Mouse (Mus musculus): ENCODE data around the gene Kansl2.
"Not testable (repeated sequence)": the region's sequence is repeated elsewhere in the genome, so short reads cannot be mapped to it uniquely, and the experiment has no call there.

Gene Kansl2

DNA sequence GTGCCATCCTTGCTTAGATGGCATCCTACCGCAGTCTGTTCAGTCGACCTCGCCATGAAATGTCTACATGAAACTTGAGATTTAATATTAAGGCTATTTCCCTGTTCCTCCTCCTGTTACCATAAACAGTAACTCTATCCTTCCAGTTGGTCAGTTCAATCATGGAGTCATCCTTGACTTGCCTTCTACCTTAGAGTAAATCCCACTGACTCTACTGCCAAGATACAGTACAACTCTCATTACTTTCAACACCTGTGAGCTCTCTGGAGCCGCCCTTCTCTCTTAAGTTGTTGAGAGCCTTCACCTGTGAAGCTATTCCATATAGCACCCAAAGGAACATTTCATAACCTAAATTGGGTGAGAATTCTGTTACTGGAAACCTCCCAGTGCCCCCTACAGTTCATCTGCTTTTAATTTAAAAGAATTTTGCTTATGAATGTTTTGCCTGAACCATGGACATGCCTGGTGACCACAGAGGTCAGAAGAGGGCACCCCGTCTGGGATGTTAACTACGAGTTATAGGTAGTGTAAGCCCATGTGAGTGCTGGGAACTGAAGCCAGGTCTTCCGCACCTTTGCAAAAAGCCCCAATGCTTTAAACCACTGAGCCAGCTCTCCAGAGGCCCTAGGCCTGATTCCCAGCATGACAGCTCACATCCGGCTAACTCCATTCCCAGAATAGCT lies 2.9 kb upstream of the Kansl2 start:
- DNase-seq (ENCODE audit: low read depth): no peak

GRCm38 (mm10) chr15:98535921-98536320 lies 1.9 kb upstream of the Kansl2 start:
- DNase-seq (ENCODE audit: low read depth): no peak

- peak; percentile 54 for DNase-seq (ENCODE audit: low read depth)
These were observed 981 bp downstream of the Kansl2 start for GRCm38 (mm10) chr15:98533035-98533531.

GRCm38 (mm10) chr15:98532281-98532680 lies 1.8 kb downstream of the Kansl2 start:
- DNase-seq (ENCODE audit: low read depth): peak; percentile 86

DNA sequence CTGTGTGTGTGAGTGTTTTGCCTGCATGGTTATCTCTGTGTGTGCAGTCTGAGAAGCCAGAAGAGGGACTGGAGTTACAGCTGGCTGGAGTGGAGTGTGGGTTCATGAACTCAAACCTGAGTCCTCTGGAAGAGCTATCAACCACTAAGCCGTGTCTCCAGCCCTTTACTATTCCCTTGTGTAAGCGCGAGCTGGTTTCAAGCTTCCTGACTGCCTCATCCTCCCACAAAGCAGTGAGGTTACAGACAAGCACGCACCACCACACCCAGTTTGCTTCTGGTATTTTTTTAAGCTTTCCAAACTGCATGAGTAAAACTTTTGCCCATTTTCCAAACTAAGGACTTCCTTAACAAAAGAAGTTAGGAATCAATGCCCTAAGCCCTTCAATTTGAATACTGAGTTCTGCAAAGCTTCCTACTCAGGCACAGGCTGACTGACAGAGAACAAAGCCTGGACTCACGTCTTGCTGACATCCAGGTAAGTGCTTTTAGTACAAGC lies 5.9 kb downstream of the Kansl2 start:
- no peak for DNase-seq (ENCODE audit: low read depth)

DNA sequence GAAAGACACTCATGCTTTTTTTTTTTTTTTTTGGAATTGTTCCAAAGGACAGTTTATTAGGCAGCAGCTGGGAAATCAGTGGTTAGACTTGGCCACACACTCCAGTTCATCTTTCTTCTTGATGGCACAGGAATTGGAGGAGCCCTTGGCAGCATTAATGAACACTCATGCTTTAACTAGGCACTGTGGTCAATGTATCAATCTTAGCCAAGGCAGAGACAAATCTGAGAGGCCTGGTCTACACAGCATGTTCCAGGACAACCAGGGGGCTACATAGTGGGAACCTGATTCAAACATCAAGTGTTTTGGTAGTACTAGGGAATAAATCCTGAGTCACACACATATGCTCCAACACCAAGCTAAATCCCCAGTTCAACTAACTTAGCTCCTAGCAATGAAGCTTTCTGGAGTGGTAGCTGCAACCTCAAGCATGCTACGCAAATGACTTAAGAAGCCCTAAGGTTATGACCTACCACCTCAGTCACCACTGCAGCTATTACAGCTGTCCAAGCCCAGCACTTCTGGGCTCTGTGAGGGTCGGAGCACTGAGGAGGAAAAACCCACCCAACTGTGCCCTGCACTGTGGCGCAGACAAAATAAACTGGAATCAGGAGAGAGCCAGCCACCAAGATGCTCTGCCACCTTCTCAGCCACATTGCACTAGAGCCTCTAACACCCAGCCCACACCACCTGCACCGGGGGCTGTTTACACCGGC lies 6.8 kb downstream of the Kansl2 start:
- DNase-seq (ENCODE audit: low read depth): no peak

DNA sequence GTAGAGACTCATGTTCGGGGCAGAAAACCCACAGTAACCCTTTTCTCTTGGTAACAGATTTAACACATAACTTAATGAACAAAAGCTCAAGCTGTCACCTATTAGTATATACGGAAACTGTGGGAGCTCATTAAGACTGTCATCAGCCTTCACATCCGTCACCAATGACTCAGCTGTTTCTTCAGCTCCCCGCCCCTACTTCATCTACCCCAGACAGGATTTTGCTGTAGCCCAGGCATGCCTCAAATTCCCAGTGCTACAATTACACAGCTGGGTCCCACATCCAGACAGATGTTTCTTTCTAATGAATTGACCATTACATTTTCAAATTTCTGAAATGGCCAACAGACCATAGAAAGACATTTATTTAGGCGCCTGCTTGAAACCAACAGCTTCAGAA lies 8.0 kb downstream of the Kansl2 start:
- DNase-seq (ENCODE audit: low read depth): peak; percentile 54

- DNase-seq (ENCODE audit: low read depth): peak; percentile 82
These were observed 12.8 kb downstream of the Kansl2 start for GRCm38 (mm10) chr15:98521245-98521644.

GRCm38 (mm10) chr15:98517380-98518355 lies 16.4 kb downstream of the Kansl2 start:
- peak; percentile 58 for DNase-seq (ENCODE audit: low read depth)

GRCm38 (mm10) chr15:98514845-98515244 lies 19.2 kb downstream of the Kansl2 start:
- DNase-seq (ENCODE audit: low read depth): not testable (repeated sequence)

DNA sequence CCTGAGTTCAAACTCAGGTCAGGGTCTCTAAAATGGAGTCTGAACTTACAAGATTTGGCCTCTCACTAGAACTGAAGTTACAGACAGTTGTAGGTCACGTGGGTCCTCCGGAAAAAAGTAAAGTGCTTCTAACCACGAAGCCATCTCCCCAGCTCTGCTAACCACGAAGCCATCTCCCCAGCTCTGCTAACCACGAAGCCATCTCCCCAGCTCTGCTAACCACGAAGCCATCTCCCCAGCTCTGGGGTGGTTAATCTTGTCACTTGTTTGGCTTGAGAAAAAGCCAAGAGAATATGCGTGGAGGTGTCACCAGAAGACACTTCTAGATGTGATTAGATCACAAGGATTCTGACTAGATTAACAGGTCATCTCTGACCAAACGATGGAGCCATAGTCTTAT lies 19.9 kb downstream of the Kansl2 start:
- peak; percentile 79 for DNase-seq (ENCODE audit: low read depth)

GRCm38 (mm10) chr15:98513676-98514075 lies 20.4 kb downstream of the Kansl2 start:
- DNase-seq (ENCODE audit: low read depth): not testable (repeated sequence)

DNA sequence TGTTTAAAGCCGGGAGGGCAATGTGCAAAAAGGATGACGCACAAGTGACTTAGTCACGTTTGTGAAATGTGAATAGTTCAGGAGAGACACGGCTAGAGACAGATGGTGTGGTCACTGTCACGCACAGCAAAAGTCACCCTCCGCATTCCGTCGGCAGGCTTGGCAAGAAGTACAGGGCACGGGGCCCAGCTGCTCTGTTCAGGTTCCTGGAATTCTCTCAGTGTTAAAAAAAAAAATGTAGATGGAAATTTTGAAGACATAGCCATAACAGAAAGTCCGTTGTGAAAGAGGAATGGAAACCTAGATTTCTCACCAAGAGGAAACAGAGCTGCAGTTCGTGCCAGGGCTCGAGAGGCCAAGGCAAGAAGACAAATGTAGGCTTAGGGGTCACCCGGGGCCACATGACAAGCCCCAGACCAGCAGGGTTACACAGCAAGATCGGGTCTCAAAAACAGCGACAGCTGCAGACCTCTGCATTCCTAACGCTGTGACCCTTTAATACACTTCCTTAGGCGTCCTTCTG lies 21.2 kb downstream of the Kansl2 start:
- no peak for DNase-seq (ENCODE audit: low read depth)

GRCm38 (mm10) chr15:98512232-98512631 lies 21.8 kb downstream of the Kansl2 start:
- no peak for DNase-seq (ENCODE audit: low read depth)

GRCm38 (mm10) chr15:98511386-98511928 lies 22.6 kb downstream of the Kansl2 start:
- no peak for DNase-seq (ENCODE audit: low read depth)

DNA sequence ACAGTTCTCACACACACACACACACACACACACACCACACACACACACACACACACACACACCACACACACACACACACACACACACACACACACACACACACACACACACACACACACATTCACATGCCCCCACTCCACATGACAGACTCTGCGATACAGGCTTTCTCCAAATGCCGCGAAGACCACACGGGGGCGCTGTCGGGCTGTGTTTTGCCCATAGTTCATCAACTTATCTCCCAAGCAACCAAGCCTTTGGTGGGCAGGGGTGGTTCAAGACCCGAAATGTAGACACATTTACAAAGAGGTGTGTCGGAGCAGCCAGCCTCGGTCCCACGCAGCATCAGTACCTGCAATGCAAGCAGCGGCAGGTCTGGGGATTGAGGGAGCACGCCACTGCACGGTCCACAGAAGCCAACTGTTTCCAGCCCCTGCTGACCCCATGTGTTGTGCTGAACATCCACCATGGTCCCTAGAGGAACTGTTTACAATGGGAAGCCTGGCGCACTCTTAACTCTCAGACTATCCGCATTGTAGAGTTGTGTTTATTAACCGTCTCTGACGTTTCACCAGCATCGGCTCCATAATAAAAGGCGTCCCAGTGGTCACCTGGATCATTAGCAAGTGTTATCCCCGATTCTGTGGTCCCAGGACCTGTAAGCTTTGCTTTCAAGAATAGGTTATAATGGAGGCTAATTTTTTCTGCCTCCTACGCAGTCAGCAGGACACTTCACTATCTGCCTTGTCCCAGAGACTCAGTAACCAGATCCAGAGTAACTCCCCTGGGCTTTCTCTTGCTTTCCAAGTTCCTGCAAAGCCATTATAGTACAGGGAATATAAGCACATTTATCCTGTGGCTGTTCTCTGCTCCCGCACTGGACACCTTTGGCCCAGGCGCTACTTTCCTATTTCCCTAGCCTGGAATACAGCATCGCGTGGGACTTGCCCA lies 23.4 kb downstream of the Kansl2 start:
- peak; percentile 80 for DNase-seq (ENCODE audit: low read depth)

GRCm38 (mm10) chr15:98509387-98509786 lies 24.7 kb downstream of the Kansl2 start:
- no peak for DNase-seq (ENCODE audit: low read depth)

DNA sequence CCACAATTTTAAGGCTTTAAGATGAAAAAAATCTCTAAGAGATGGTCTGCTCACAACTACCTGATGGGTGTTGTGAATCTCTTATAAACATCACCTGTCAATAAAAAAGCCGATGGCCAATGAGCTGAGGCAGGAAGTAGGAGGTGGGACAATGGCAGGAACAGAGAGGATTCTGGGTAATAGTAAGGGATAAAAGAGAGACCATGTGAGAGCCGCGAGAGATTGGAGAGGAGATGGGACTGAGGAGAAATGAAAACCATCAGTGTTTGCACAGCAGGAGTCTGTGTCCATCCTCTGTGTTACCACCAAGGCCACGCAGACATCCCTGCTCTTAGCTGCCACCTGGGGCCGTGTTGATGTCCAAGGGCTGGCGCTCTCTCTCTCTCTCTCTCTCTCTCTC lies 26.7 kb downstream of the Kansl2 start:
- peak; percentile 52 for DNase-seq (ENCODE audit: low read depth)

GRCm38 (mm10) chr15:98506253-98506957 lies 27.7 kb downstream of the Kansl2 start:
- peak; percentile 83 for DNase-seq (ENCODE audit: low read depth)

GRCm38 (mm10) chr15:98504514-98504913 lies 29.6 kb downstream of the Kansl2 start:
- DNase-seq (ENCODE audit: low read depth): peak; percentile 81
